Mouse (Mus musculus) intestine, postnatal 0 days (tissue): ENCODE measurements around the gene Slc9a5. TPM values are rescaled to one million over a fixed set of nuclear protein-coding genes. Genes with fewer than 3 reads are reported as not detected.

Source experiments
- ATAC-seq: fragments of 200-750 bp; cut with Nextera tagmentation; 2 replicates; pipeline ENCODE4 v1.8.0; 2017; ENCODE audit warnings: mild to moderate bottlenecking, moderate TSS enrichment, moderate library complexity
- H3K27ac ChIP-seq: fragments of 300-500 bp; sonication (generic); 2 replicates; pipeline ENCODE4 v1.5.1; 2014; ENCODE audit warnings: mild to moderate bottlenecking, low read depth, low read length, moderate library complexity
- H3K27me3 ChIP-seq: fragments of 300-500 bp; sonication (generic); replicated peaks from 2 replicates; pipeline ENCODE4 v1.6.1; 2014; ENCODE audit warnings: low read length, mixed read lengths; ENCODE audit not compliant: control insufficient read depth, insufficient read depth
- H3K36me3 ChIP-seq: fragments of 300-500 bp; sonication (generic); 2 replicates; pipeline ENCODE4 v1.6.1; 2014; ENCODE audit warnings: mild to moderate bottlenecking, moderate library complexity; ENCODE audit not compliant: control insufficient read depth, insufficient read depth
- H3K4me1 ChIP-seq: fragments of 300-500 bp; sonication (generic); replicated peaks from 2 replicates; pipeline ENCODE4 v1.6.1; 2014; ENCODE audit warnings: antibody characterized with exemption, low read length, mixed read lengths; ENCODE audit not compliant: control insufficient read depth, insufficient read depth
- H3K4me2 ChIP-seq: fragments of 300-500 bp; sonication (generic); replicated peaks from 2 replicates; pipeline ENCODE4 v1.6.1; 2014; ENCODE audit warnings: low read depth, mild to moderate bottlenecking, moderate library complexity
- H3K4me3 ChIP-seq: fragments of 300-500 bp; sonication (generic); 2 replicates; pipeline ENCODE4 v1.5.1; 2014; ENCODE audit warnings: low read depth, low read length
- H3K9ac ChIP-seq: fragments of 300-500 bp; sonication (generic); 2 replicates; pipeline ENCODE4 v1.6.1; 2014; ENCODE audit warnings: mild to moderate bottlenecking, low read depth, low read length
- H3K9me3 ChIP-seq: fragments of 300-500 bp; sonication (generic); 2 replicates; pipeline ENCODE4 v1.6.1; 2016; ENCODE audit warnings: mixed run types; ENCODE audit not compliant: control insufficient read depth
- CTCF ChIP-seq: sonication (generic); IDR thresholded peaks from 2 replicates; pipeline ENCODE4 v1.5.1; 2016; ENCODE audit warnings: low read depth, mild to moderate bottlenecking, control low read depth, antibody characterized with exemption, moderate library complexity
- WGBS: fragments of 180-500 bp; shearing (Covaris S2); extraction: QIAGEN DNeasy Blood & Tissue Kit; methylation state at CpG from one replicate; pipeline ENCODE4 v1.1.7; 2014; 5-methylcytosine and 5-hydroxymethylcytosine counted together
- polyA plus RNA-seq: library from polyadenylated mRNA; unstranded; fragments of >200 nt; fragmentation: Nextera tagmentation; extraction: Ambion mirVana; gene quantifications from 2 replicates; pipeline ENCODE4 v1.2.1, GENCODE M21; 2015

Slc9a5 gene
- polyA plus RNA-seq, 1 experiment from 2014 or later, result 0.40 TPM

DNA sequence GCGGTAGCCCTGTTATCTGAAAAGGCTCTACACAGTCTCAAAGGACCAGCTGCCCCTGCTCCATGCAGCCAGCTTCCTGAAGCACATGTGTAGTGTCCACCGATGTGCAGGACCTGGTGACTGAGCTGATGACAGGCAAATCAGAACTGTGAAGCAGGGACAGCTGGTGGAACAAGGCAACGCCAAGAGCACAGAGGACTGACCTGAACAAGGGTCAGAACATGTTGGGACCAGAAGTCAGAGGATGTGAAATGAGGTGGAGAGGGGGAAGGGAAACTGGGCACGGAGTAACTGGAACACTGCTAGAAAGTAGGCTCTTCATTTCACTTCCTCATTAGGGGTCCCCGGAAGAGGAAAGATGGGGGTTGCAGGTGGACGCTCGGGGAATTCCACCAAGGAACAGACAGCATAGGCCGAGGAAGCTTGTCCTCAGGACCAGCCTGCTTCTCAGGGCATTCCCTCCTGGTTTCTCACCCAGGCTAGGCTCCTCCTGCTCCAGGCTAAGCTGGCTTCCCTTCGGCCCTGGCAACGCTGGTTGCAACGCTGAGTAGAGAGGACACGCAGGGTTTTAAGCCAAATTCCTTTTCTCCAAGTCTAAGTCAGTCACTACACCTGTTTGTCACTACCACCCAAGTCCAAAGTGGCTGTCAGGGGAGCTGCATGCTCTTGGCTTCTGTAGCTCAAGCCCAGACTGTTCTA lies 44.6 kb downstream of the Slc9a5 start:
- Histone ChIP-seq H3K4me3 (no peak overlapping the region), H3K9me3 (no peaks in the 10 kb centered on the region), H3K27ac (no peak overlapping the region), H3K36me3 (no peaks in the 10 kb centered on the region), H3K9ac (no peak overlapping the region), H3K4me1 (no peaks in the 10 kb centered on the region), H3K27me3 (no peaks in the 10 kb centered on the region), H3K4me2 (no peak overlapping the region)
- TF ChIP-seq CTCF, result no peak
- WGBS, result 85% methylated on average over 12 of the region's 12 CpGs
- ATAC-seq, result no peak

DNA sequence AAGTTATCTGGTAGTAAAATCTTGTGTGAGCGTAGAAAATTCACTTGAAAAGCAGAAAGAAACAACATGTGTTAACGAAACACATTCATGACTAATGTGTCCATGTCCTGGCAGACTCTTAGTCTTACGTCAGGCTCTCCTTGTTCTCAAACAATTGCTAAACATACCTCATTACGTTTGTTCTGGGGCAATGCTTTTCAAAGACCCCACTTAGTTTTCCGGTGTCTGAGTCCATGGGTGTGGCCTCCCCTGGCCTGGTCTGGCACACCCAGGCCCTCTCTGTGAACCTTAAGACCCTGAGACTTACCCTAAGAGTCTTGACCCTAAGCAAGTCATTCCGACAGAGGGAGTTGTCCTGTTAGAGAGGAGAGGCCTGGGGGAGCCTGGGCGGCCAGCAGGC lies 45.3 kb downstream of the Slc9a5 start:
- no peak for ATAC-seq
- Histone ChIP-seq H3K4me3 (no peak overlapping the region), H3K4me1 (no peaks in the 10 kb centered on the region), H3K4me2 (no peak overlapping the region), H3K27me3 (no peaks in the 10 kb centered on the region), H3K9ac (no peak overlapping the region), H3K9me3 (no peaks in the 10 kb centered on the region), H3K36me3 (no peaks in the 10 kb centered on the region), H3K27ac (no peak overlapping the region)
- 74% methylated on average over 7 of the region's 7 CpGs for WGBS
- no peak for TF ChIP-seq CTCF

DNA sequence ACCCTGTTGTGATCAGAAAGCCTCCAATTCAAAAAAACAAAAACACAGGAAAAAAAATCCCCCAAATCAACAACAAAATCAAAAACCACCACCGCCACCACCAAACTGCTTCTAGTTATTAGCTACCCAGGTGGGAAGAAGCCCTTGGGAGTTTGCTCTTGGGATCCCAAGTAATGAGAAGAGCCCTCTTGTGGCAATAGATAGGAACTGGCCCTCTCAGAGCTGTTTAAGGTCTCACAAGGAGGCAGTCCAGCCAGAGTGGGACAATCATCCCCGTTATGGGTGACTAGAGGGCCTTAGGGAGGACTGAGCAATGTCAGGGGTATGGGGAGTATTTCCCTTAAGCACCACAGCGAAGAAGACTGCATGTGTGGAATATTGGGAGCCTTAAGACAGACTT lies 49.1 kb downstream of the Slc9a5 start:
- TF ChIP-seq CTCF, result peak; percentile 80
- no peak for ATAC-seq
- WGBS, result 34% methylated on average over 3 of the region's 3 CpGs

DNA sequence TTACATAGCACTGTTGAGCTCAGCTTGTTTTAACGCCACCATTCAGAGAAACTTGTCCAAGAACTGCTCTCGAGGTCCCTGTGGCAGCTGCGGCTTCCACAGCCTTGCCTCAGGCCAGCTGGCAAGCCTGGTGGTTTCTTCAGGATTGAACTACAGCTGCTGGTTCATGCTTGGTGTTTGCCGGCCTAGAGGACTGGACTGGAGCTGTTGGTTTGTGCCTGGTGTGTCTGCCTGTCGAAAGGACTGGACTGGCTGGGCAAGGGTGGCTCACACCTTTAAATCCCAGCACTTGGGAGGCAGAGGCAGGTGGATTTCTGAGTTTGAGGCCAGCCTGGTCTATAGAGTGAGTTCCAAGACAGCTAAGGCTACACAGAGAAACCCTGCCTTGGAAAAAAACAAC lies 51.4 kb downstream of the Slc9a5 start:
- TF ChIP-seq CTCF, result no peak
- H3K27ac ChIP-seq, result no peak overlapping the region
- WGBS, result 90% methylated on average over 5 of the region's 5 CpGs

More for the DNA sequence above, 49.1 kb downstream of the Slc9a5 start:
- H3K9me3 ChIP-seq, result no peaks in the 10 kb centered on the region
- no peak overlapping the region for H3K4me3 ChIP-seq
- no peak overlapping the region for H3K9ac ChIP-seq
- H3K4me2 ChIP-seq, result no peak overlapping the region
- H3K36me3 ChIP-seq, result no peaks in the 10 kb centered on the region
- H3K4me1 ChIP-seq, result no peaks in the 10 kb centered on the region
- no peak overlapping the region for H3K27ac ChIP-seq
- no peaks in the 10 kb centered on the region for H3K27me3 ChIP-seq

DNA sequence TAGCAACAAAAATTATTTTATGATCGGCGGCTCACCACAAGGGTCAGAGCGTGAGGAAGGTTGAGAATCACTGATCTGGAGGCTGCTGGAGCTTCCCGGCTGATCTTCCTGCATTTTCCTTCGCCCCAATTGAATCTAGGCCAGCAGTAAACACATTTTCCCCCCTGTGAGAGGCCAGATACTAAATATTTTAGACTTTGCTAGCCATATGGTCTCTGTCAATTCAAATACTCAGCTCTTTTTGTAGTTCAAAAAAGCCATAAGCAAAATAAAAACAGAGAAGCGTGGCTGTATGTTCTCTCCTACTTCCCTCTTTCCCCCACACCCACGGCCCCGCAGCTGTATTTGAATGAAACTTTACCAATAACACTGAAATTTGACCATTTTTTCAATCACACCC lies 54.8 kb downstream of the Slc9a5 start:
- no peak overlapping the region for H3K9ac ChIP-seq
- H3K4me1 ChIP-seq, result no peaks in the 10 kb centered on the region; the same call in 1 of the 2 replicates
- TF ChIP-seq CTCF, result no peak
- H3K4me2 ChIP-seq, result no peak overlapping the region
- H3K27me3 ChIP-seq, result no peaks in the 10 kb centered on the region
- ATAC-seq, result no peak
- 79% methylated on average over 8 of the region's 8 CpGs for WGBS
- H3K36me3 ChIP-seq, result no peaks in the 10 kb centered on the region
- H3K27ac ChIP-seq, result no peak overlapping the region
- H3K9me3 ChIP-seq, result no peaks in the 10 kb centered on the region
- H3K4me3 ChIP-seq, result no peak overlapping the region

More for the DNA sequence above, 51.4 kb downstream of the Slc9a5 start:
- Histone ChIP-seq H3K9me3 (no peaks in the 10 kb centered on the region), H3K36me3 (no peaks in the 10 kb centered on the region), H3K4me2 (no peak overlapping the region), H3K27me3 (no peaks in the 10 kb centered on the region), H3K4me1 (no peaks in the 10 kb centered on the region), H3K4me3 (no peak overlapping the region), H3K9ac (no peak overlapping the region)
- ATAC-seq, result no peak

DNA sequence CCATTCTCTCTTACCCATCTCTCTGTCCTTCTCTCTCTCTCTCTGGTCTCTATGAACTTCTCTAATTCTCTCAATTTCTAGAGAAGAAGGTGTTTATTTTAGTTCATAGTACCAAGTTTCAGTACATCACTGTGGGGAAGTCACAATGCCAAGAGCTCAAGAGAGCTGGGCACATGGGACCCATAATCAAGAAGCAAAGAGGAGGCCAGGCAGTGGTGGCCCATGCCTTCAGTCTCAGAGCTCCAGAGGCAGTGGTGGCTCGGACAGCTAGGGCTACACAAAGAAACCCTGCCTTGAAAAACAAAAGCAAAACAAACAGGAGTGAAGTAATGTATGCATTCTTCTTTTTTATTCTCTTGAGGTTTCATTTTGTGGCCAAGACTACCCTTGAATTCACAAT lies 55.9 kb downstream of the Slc9a5 start:
- TF ChIP-seq CTCF, result no peak
- Histone ChIP-seq H3K4me3 (no peak overlapping the region), H3K4me2 (no peak overlapping the region), H3K27ac (no peak overlapping the region), H3K9me3 (no peaks in the 10 kb centered on the region), H3K27me3 (no peaks in the 10 kb centered on the region), H3K4me1 (no peaks in the 10 kb centered on the region; the same call in 1 of the 2 replicates), H3K36me3 (no peaks in the 10 kb centered on the region), H3K9ac (no peak overlapping the region)
- WGBS, result 59% methylated on average over 1 of the region's 1 CpGs
- ATAC-seq, result no peak
